Mouse (Mus musculus) adrenal gland, postnatal 36 days (tissue): Measurements from ENCODE around the gene Fbxw24. TPM values are rescaled to one million over a fixed set of nuclear protein-coding genes. Genes with fewer than 3 reads are reported as not detected.
"Not testable (repeated sequence)": the region's sequence is repeated elsewhere in the genome, so short reads cannot be mapped to it uniquely, and the experiment has no call there.

Source experiments
- DNase-seq, 2 experiments: peaks; one replicate each; pipeline ENCODE4 v3.0.0; 2021; ENCODE audit warnings: mixed read lengths in 1 of 2
- long read RNA-seq, 2 experiments: library from polyadenylated mRNA; stranded (forward); transcript quantifications; one replicate each; pipeline ENCODE4 v2.0.0; 2021; ENCODE audit warnings: borderline sequencing depth in 2 of 2
- total RNA-seq, 2 experiments: library from RNA; stranded (reverse); gene quantifications; 2 replicates each; pipeline ENCODE4 v1.2.3; 2021

The Fbxw24 gene
- not detected for total RNA-seq
- long read RNA-seq, experiment 1: 0 reads
- long read RNA-seq, experiment 2: 0 reads

- not testable (repeated sequence) for DNase-seq
Observed at GRCm38 (mm10) chr9:109625957-109626356, at the start of gene Fbxw24. Fbxw24 (minus strand) TSS chr9:109626057.

GRCm38 (mm10) chr9:109664552-109664951 lies 38.7 kb upstream of the Fbxw24 start, which contains the start of gene Fbxw25:
Fbxw25 (minus strand) TSS chr9:109664652.
- DNase-seq: not testable (repeated sequence)

- peak; percentile 59 to 63 for DNase-seq
Observed at GRCm38 (mm10) chr9:109606837-109607236, 19.0 kb downstream of the Fbxw24 start.

GRCm38 (mm10) chr9:109602128-109602527 lies 23.7 kb downstream of the Fbxw24 start:
- not testable (repeated sequence) for DNase-seq

GRCm38 (mm10) chr9:109597226-109597625 lies 28.6 kb downstream of the Fbxw24 start:
- DNase-seq: no peak

- DNase-seq: no peak
Observed at GRCm38 (mm10) chr9:109594866-109595265, 31.0 kb downstream of the Fbxw24 start.

GRCm38 (mm10) chr9:109568162-109568561 lies 57.7 kb downstream of the Fbxw24 start, which contains the start of gene Fbxw15:
Fbxw15 (minus strand) TSS chr9:109568262.
- not testable (repeated sequence) for DNase-seq

- no peak for DNase-seq
Observed at GRCm38 (mm10) chr9:109565546-109565945, 60.3 kb downstream of the Fbxw24 start.

GRCm38 (mm10) chr9:109562106-109562505 lies 63.8 kb downstream of the Fbxw24 start:
- peak; percentile 38 to 55 for DNase-seq

GRCm38 (mm10) chr9:109552483-109552882 lies 73.4 kb downstream of the Fbxw24 start:
- DNase-seq: no peak

Other genes with a start within 250 kb of the Fbxw24 start
- gene Fbxw22, start 221.8 kb downstream of the Fbxw24 start, total RNA-seq: not detected
- gene Fbxw16, start 176.9 kb downstream of the Fbxw24 start, total RNA-seq: not detected
- not detected for gene Fbxw19, start 130.2 kb downstream of the Fbxw24 start, total RNA-seq
- not detected for gene Fbxw15, start 57.8 kb downstream of the Fbxw24 start, total RNA-seq
- not detected for gene Fbxw25, start 38.6 kb upstream of the Fbxw24 start, total RNA-seq
- gene Fbxw18, start 76.6 kb upstream of the Fbxw24 start, total RNA-seq: not detected
- gene Fbxw26, start 120.0 kb upstream of the Fbxw24 start, total RNA-seq: not detected
- not detected for gene Fbxw27, start 164.6 kb upstream of the Fbxw24 start, total RNA-seq
- 10 to 100 TPM; 13.1 to 21.8 TPM for gene Spink8, start 186.2 kb upstream of the Fbxw24 start, total RNA-seq
- gene Nme6, start 206.7 kb upstream of the Fbxw24 start, total RNA-seq: 10 to 100 TPM; 19.3 to 21.1 TPM
- gene Camp, start 223.6 kb upstream of the Fbxw24 start, total RNA-seq: under 1 TPM in 1 of 2 experiments, not detected in 1; 0.56 TPM
- gene Cdc25a, start 249.5 kb upstream of the Fbxw24 start, total RNA-seq: 10 to 100 TPM; 10.1 to 17.6 TPM